Mouse (Mus musculus): Measurements from ENCODE around the gene Gm8050. TPM values are rescaled to one million over a fixed set of nuclear protein-coding genes. Genes with fewer than 3 reads are reported as not detected.

Gm8050 gene
- polyA plus RNA-seq (2015; fragmentation: Illumina TruSeq; extraction: RNeasy Lipid Tissue Mini Kit (QIAGEN cat#74804); ENCODE audit: low read depth, low replicate concordance): not detected

DNA sequence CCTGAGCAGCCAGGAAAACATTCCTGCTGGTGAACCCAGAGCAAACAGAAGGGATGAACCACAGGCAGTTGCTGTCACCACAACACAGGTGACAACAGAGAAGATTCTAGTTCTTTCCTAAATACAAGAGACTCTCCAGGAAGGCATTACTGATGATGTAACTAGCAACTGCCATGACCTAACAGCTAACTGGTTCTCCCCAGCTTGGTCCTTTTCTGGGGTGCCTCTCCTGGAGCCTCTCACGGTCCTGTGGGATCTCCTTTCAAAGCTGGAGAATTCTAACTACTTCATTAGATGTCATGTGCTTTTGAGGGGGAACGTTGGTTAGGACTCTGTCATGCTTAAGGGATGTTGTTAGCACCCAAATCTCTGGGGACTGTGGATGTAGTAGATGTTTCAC, at the start of gene Gm8050:
Gm8050 (minus strand) TSS at position 101 of the 400 bp plus-strand sequence.

DNA sequence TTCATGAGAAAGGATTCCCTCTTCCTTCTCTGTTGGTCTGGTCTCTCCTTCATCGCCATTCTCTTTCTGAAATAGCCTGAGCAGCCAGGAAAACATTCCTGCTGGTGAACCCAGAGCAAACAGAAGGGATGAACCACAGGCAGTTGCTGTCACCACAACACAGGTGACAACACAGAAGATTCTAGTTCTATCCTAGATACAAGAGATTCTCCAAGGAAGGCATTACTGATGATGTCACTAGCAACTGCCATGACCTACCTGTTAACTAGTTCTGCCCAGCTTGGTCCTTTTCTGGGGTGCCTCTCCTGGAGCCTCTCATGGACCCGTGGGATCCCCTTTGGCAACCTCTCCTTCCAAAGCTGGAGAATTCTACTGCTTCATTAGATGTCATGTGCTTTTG, 22.2 kb upstream of the Gm8050 start, which contains the start of gene Gm3636:
Gm3636 (minus strand) TSS at position 101 of the 400 bp plus-strand sequence.

DNA sequence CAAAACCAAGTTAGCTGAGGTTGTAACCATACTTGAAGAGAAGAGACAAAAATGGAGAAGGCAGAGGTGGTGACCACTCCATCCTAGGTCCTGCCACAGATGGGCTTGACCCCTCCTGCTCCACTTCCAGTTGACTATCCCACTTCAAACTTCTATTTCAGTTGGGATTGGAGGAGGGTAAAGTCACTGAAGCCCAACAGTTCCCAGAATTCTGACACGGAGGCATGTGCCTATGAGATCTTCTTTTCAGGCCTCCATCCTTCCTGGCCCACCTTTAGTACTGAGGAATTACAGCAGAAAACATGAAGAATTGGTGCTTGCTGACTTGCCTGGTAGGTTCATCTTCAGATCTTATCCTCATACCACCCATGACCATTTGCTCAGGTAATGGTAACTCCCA, 36.0 kb downstream of the Gm8050 start, which contains the start of gene Gm10251:
Gm10251 (minus strand) TSS at position 101 of the 400 bp plus-strand sequence.

Other genes starting within 250 kb of the Gm8050 start
- gene Gm8356, start 183.0 kb downstream of the Gm8050 start, polyA plus RNA-seq (2015; fragmentation: Illumina TruSeq; extraction: RNeasy Lipid Tissue Mini Kit (QIAGEN cat#74804); ENCODE audit: low read depth, low replicate concordance): not detected
- not detected for gene Gm3629, start 129.6 kb downstream of the Gm8050 start, polyA plus RNA-seq (2015; fragmentation: Illumina TruSeq; extraction: RNeasy Lipid Tissue Mini Kit (QIAGEN cat#74804); ENCODE audit: low read depth, low replicate concordance)
- not detected for gene Gm3460, start 97.8 kb downstream of the Gm8050 start, polyA plus RNA-seq (2015; fragmentation: Illumina TruSeq; extraction: RNeasy Lipid Tissue Mini Kit (QIAGEN cat#74804); ENCODE audit: low read depth, low replicate concordance)
- gene Gm10251, start 36.1 kb downstream of the Gm8050 start, polyA plus RNA-seq (2015; fragmentation: Illumina TruSeq; extraction: RNeasy Lipid Tissue Mini Kit (QIAGEN cat#74804); ENCODE audit: low read depth, low replicate concordance): not detected
- gene Gm3636, start 22.1 kb upstream of the Gm8050 start, polyA plus RNA-seq (2015; fragmentation: Illumina TruSeq; extraction: RNeasy Lipid Tissue Mini Kit (QIAGEN cat#74804); ENCODE audit: low read depth, low replicate concordance): 8.3 TPM
- not detected for gene Gm8362, start 54.2 kb upstream of the Gm8050 start, polyA plus RNA-seq (2015; fragmentation: Illumina TruSeq; extraction: RNeasy Lipid Tissue Mini Kit (QIAGEN cat#74804); ENCODE audit: low read depth, low replicate concordance)
- gene Gm3642, start 120.1 kb upstream of the Gm8050 start, polyA plus RNA-seq (2015; fragmentation: Illumina TruSeq; extraction: RNeasy Lipid Tissue Mini Kit (QIAGEN cat#74804); ENCODE audit: low read depth, low replicate concordance): not detected
- gene Gm3667, start 169.7 kb upstream of the Gm8050 start, polyA plus RNA-seq (2015; fragmentation: Illumina TruSeq; extraction: RNeasy Lipid Tissue Mini Kit (QIAGEN cat#74804); ENCODE audit: low read depth, low replicate concordance): 4.0 TPM